Mouse (Mus musculus) megakaryocyte, embryonic 14.5 days (primary cell): Measurements from ENCODE around the gene Dexi.

ENCODE experiments used
- FLI1 ChIP-seq: IDR thresholded peaks from 2 replicates; pipeline ENCODE4 v1.6.1; 2012; ENCODE audit warnings: low read length, inconsistent platforms, mixed read lengths
- GATA1 ChIP-seq: IDR thresholded peaks from 3 replicates; pipeline ENCODE4 v1.6.1; 2012; ENCODE audit warnings: mixed read lengths, low read length, inconsistent platforms, borderline replicate concordance

DNA sequence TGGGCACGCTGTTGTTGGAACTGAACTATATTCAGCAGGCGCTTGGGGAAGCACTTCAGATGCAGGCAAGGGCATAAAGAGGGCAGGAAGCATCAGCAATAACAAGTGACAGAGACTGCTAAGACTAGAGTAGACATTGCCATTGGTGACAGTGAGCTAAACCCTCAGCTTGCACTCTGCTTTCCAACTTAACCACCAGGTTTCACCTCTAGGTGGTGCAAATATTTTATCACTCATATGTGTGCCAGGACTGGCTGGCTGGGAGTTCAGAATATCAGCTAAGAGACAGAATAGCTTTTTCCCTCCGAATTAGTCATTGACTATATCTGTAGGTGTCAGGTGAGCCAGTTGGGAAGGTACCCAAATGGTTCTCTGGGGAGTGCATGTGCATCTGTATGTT lies 43.7 kb upstream of the Dexi start:
- no peak for TF ChIP-seq GATA1
- TF ChIP-seq FLI1, result no peak
